Mouse (Mus musculus): ENCODE data around the gene Mtnr1a.
"Not testable (repeated sequence)": the region's sequence is repeated elsewhere in the genome, so short reads cannot be mapped to it uniquely, and the experiment has no call there.

Mtnr1a gene

GRCm38 (mm10) chr8:45068759-45069386 is at the start of gene Mtnr1a:
Mtnr1a (plus strand) TSS chr8:45069137.
- peak; percentile 94 for DNase-seq (ENCODE audit: low spot score)

DNA sequence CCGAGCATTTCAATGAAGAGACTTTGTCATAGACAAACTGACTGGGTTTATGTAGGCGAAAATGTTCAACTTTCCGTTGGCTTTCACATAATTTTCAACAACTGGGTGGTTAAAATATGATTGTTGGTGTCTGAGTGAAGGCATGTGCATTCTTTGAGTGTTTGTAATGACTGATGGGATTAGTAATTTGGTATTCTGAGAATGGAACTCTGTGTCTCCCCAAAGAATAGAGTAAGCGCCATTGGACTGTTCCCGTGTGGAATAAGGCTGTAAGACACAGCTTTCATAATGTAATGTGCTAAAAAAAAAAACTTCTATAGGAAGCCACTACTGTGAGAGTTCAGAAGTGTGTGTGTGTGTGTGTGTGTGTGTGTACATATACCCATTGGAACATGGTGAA is 49.7 kb upstream of the Mtnr1a start:
- DNase-seq (ENCODE audit: low spot score) = no peak

- no peak for DNase-seq (ENCODE audit: low spot score)
These were observed 47.8 kb upstream of the Mtnr1a start for GRCm38 (mm10) chr8:45021171-45021570.

- DNase-seq (ENCODE audit: low spot score) = no peak
These were observed 46.8 kb upstream of the Mtnr1a start for GRCm38 (mm10) chr8:45021911-45022665.

DNA sequence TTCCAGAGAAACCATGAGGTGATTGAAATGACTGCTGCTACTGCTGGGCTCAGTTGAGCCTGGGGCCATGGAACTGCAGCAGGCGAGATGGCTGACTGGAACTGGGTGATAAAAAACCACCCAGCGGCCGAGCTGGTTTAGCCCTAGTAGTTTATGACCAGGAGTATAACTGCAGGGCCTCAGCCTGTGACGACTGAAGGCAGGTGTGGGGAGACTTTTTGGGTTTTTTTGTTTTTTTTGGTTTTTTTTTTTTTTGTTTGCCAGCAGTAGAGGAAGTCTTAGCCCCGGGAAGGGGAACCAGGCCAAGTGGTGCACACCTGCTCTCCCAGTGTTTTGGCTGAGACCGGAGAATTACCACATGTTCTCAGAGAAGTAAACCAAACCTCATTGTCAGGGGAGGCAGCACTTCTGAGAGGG is 40.8 kb upstream of the Mtnr1a start:
- no peak for DNase-seq (ENCODE audit: low spot score)

DNA sequence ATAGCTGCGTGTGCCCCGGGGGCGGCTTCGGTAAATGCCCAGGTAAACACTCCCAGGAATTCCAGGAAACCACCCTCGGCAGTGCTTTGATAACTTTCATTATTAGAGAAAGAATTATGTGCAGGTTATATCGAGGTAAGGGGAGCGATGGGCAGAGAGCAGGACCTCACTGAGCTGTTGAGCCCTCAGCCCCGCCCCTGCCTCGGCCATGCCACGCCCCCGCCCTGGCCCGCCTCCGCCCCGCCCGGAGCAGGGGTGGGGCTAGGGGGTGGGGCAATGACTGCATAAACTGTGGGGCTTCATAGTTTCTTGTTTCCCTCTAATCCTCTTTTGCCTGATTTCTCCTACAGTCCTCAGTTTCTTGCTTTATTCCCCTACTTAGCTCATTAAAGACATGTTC is 30.6 kb upstream of the Mtnr1a start:
- DNase-seq (ENCODE audit: low spot score) = no peak

- no peak for DNase-seq (ENCODE audit: low spot score)
These were observed 24.8 kb upstream of the Mtnr1a start for GRCm38 (mm10) chr8:45044160-45044559.

DNA sequence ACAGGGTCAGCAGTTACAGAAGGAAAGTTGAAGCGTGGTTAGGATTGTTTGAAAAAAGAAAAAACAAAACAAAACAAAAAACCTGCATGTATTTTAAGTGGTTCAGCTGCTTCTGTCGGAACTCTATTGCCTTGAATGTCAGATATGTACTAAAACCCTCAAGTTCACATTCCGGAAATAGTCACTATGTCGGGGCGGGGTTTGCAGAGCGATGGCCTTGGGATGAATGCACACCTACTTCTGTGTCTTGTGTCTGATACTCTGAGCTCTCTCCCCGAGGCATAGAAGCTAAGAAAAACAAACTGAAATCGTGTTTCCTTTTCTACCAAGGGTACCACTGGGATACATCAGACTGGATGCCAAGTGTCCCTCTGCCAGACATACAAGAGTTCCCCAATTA is 18.5 kb upstream of the Mtnr1a start:
- no peak for DNase-seq (ENCODE audit: low spot score)

- DNase-seq (ENCODE audit: low spot score) = no peak
These were observed 17.7 kb upstream of the Mtnr1a start for GRCm38 (mm10) chr8:45051236-45051635.

GRCm38 (mm10) chr8:45052205-45052604 is 16.7 kb upstream of the Mtnr1a start:
- no peak for DNase-seq (ENCODE audit: low spot score)

DNA sequence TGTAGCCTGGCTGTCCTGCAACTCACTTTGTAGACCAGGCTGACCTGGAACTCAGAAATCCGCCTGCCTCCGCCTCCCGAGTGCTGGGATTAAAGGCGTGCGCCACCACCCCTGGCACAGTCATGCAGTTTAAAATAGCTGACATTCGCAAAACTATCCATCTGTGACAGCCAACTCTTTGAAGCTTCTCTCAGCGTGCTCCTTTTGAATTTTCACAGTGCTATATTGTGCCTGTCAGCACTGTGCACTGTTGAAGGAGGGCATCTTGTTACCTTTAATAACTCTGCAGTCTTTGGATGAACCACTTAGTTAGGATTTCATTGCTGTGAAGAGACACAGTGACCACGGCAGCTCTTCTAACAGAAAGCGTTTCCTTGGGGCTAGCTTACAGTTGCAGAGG is 16.3 kb upstream of the Mtnr1a start:
- no peak for DNase-seq (ENCODE audit: low spot score)

DNA sequence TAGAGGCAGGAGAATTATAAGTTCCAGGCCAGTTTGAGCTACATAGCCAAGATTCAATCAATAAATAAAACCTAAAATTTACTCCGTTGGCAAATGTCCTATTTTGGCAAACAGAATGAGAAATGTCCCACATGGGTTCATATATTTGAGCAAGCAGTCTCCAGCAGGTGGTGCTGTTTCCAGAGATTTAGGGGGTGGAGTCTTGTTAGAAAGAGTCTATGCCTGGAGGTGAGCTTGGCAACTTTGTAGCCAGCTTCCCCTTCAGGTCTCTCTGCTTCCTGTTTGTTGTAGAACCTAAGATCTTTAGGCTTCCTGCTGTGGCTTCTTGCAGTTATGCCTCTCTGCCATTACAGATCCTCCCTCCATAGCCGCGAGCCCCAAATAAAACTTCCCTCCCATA is 13.4 kb upstream of the Mtnr1a start:
- no peak for DNase-seq (ENCODE audit: low spot score)

- no peak for DNase-seq (ENCODE audit: low spot score)
These were observed 12.1 kb upstream of the Mtnr1a start for GRCm38 (mm10) chr8:45056810-45057209.

- DNase-seq (ENCODE audit: low spot score) = no peak
These were observed 8.9 kb upstream of the Mtnr1a start for GRCm38 (mm10) chr8:45060083-45060482.

- no peak for DNase-seq (ENCODE audit: low spot score)
These were observed 6.6 kb upstream of the Mtnr1a start for GRCm38 (mm10) chr8:45062311-45062710.

DNA sequence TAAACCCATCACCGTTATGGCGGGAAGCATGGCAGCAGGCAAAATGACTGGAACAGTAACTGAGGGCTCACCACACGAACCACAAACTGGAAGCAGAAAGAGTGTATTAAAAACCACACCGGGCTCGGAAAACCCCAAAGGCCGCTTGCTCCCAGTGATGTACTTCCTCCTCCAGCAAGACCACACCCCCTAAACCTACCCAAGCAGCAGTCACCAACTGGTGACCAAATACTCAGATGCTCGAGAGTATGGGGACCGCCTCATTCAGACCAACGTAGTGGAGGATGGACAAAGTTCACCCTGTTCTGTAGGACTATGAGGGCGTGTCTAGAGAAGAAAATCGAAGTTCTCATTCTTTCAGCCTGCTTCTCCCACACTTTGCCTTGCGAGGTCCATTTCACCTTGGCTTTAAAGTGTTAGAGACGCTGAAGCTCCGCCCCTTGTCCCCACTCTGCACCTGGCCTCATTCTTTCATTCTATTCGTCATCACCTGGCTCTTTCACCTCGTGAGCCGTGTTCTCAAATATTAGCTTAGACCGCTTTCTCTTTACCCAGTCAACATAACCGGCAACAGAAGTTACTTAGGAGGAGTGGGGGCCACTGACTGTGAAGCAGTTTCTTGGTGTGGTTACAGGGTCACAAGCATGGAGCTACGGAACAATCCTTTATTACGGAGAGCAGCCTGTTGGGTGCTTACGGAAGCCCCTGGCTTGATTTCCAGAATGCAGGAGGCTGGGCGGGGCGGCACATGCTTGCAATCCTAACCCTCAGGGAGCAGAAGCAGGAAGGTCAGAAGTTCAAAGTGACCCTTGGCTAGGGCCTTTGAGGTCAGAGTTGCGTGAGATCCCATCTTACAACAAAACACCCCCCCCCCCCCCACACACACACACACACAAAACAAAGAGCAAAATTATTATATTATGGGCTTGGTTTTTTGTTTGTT is 5.7 kb upstream of the Mtnr1a start:
- DNase-seq (ENCODE audit: low spot score) = no peak

DNA sequence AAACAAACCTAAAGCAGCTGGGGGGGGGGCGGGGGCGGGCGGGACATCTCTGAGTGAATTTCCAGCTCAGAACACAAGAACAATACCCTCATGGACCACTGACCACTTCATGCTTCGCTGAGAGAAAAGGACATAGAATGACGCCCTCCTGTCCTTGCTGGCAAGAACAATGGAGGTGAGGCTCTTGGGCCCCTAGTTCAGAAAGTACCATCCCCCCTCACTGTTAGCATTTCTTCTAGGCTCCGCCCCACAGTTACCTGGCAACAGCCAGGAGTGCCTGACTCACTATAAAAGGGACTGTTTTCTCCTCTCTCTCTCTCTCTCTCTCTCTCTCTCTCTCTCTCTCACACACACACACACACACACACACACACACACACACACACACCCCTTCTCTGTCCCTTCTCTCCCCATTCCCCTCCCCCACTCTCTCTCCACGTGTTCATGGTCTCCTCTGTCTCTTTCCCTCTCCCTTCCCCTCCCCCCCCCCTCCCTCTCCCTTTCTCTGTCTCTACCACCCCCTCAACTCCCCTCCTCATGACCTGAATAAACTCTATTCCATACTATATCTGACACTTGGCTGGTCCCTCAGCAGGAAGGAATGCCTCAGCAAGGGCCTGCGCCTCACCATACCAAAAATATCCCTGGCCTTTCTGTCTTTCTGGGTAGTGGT is 4.6 kb upstream of the Mtnr1a start:
- no peak for DNase-seq (ENCODE audit: low spot score)

- DNase-seq (ENCODE audit: low spot score) = not testable (repeated sequence)
These were observed 3.5 kb upstream of the Mtnr1a start for GRCm38 (mm10) chr8:45065391-45065790.

DNA sequence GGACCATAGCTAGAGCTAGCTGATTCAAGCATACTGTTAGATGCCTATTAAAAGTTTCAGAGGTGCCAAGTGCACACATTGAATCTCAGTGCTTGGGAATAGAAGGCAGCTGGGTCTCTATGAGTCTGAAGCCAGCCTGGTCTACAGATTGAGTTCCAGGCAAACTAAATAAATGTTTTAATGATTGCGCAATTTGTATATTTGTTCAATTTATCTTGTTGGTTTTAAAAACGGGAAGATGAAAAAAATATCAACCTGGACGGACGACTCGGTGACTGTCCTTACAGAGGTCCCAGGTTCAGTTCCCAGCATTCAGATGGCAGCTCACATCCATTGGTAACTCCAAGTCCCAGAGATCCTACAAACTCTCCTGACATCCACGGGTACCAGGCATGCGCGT is 2.0 kb downstream of the Mtnr1a start:
- no peak for DNase-seq (ENCODE audit: low spot score)

GRCm38 (mm10) chr8:45080850-45081249 is 11.9 kb downstream of the Mtnr1a start:
- DNase-seq (ENCODE audit: low spot score) = no peak

DNA sequence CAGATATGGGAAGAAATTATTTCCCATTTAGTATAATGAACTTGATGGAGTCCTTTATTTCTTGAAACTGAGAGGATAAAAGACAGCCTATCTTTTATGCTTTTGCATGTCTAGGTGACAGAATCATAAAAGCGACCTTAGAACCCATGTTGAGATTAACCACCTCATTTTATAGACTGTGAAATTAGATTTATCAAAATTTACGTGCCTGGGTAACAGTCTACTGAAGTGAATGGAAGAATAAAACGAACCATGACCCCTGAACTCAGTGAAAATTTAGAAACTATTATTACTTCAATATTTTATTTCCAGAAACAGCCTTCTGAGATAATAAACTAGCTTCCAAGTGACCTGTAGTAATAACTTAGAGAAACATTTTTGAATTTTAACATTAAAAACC is 24.7 kb downstream of the Mtnr1a start:
- DNase-seq (ENCODE audit: low spot score) = no peak
